Mouse (Mus musculus) erythroblast, embryonic 14.5 days (primary cell): ENCODE results near the gene Dnajb4. TPM values are rescaled to one million over a fixed set of nuclear protein-coding genes. Genes with fewer than 3 reads are reported as not detected.
"Not testable (repeated sequence)": the region's sequence is repeated elsewhere in the genome, so short reads cannot be mapped to it uniquely, and the experiment has no call there.

Experiments used
- H3K27me3 ChIP-seq: 2 replicates; pipeline ENCODE4 v1.6.1; 2012; ENCODE audit warnings: inconsistent platforms; ENCODE audit not compliant: control insufficient read depth
- H3K36me3 ChIP-seq: 2 replicates; pipeline ENCODE4 v1.6.1; 2012; ENCODE audit warnings: mild to moderate bottlenecking, inconsistent platforms; ENCODE audit not compliant: control insufficient read depth
- H3K4me1 ChIP-seq: 2 replicates; pipeline ENCODE4 v1.6.1; 2012; ENCODE audit warnings: inconsistent platforms; ENCODE audit not compliant: control insufficient read depth
- H3K4me3 ChIP-seq: replicated peaks from 2 replicates; pipeline ENCODE3; 2012; ENCODE audit warnings: moderate library complexity, mild to moderate bottlenecking, inconsistent platforms
- H3K9me3 ChIP-seq: 2 replicates; pipeline ENCODE4 v1.6.1; 2012; ENCODE audit warnings: low read length, inconsistent platforms, mixed read lengths; ENCODE audit not compliant: control insufficient read depth
- GATA1 ChIP-seq: IDR thresholded peaks from 2 replicates; pipeline ENCODE4 v1.6.1; 2012; ENCODE audit warnings: low read length, inconsistent platforms, mixed read lengths
- TAL1 ChIP-seq: IDR thresholded peaks from 3 replicates; pipeline ENCODE4 v1.6.1; 2012; ENCODE audit warnings: low read length, inconsistent platforms, mixed read lengths
- polyA plus RNA-seq: library from polyadenylated mRNA; stranded (reverse); fragments of >175 nt; gene quantifications from 2 replicates; pipeline ENCODE4 v1.2.3, GENCODE M21; 2012

Gene Dnajb4
- polyA plus RNA-seq, 1 experiment = 0.87 TPM

- peaks cover 57% of the 10 kb centered on the region for H3K36me3 ChIP-seq
- no peak overlapping the region for H3K4me3 ChIP-seq
- H3K27me3 ChIP-seq = no peaks in the 10 kb centered on the region
- H3K4me1 ChIP-seq = peaks cover 37% of the 10 kb centered on the region
- TF ChIP-seq GATA1 (no peak), TAL1 (no peak)
- H3K9me3 ChIP-seq = no peaks in the 10 kb centered on the region
Measured at GRCm38 (mm10) chr3:152201651-152202050, 8.5 kb downstream of the Dnajb4 start.

GRCm38 (mm10) chr3:152201181-152201580 is 8.9 kb downstream of the Dnajb4 start:
- TF ChIP-seq TAL1 (no peak), GATA1 (no peak)
- peaks cover 52% of the 10 kb centered on the region for H3K36me3 ChIP-seq
- H3K9me3 ChIP-seq = no peaks in the 10 kb centered on the region
- H3K4me3 ChIP-seq = no peak overlapping the region
- peaks cover 41% of the 10 kb centered on the region for H3K4me1 ChIP-seq
- H3K27me3 ChIP-seq = no peaks in the 10 kb centered on the region

- TF ChIP-seq TAL1 = no peak
- no peak for TF ChIP-seq GATA1
- Histone ChIP-seq H3K4me3 (peak overlapping the region; percentile 65), H3K9me3 (no peaks in the 10 kb centered on the region)
Measured at GRCm38 (mm10) chr3:152199125-152199524, 11.0 kb downstream of the Dnajb4 start.

GRCm38 (mm10) chr3:152197246-152197645 is 12.9 kb downstream of the Dnajb4 start:
- peak overlapping the region; percentile 65 for H3K4me3 ChIP-seq
- H3K36me3 ChIP-seq = peaks cover 29% of the 10 kb centered on the region

More at GRCm38 (mm10) chr3:152199125-152199524, 11.0 kb downstream of the Dnajb4 start:
- peaks cover 47% of the 10 kb centered on the region for H3K4me1 ChIP-seq
- H3K36me3 ChIP-seq = peaks cover 43% of the 10 kb centered on the region
- H3K27me3 ChIP-seq = no peaks in the 10 kb centered on the region

GRCm38 (mm10) chr3:152193635-152194097 is 16.4 kb downstream of the Dnajb4 start:
- no peaks in the 10 kb centered on the region for H3K27me3 ChIP-seq
- peaks cover 67% of the 10 kb centered on the region for H3K4me1 ChIP-seq
- H3K36me3 ChIP-seq = peaks cover 32% of the 10 kb centered on the region
- peak overlapping the region; percentile 77 for H3K4me3 ChIP-seq
- no peaks in the 10 kb centered on the region for H3K9me3 ChIP-seq
- TF ChIP-seq GATA1 = no peak
- TF ChIP-seq TAL1 = no peak

More at GRCm38 (mm10) chr3:152197246-152197645, 12.9 kb downstream of the Dnajb4 start:
- peaks cover 46% of the 10 kb centered on the region for H3K4me1 ChIP-seq
- not testable (repeated sequence) for H3K27me3 ChIP-seq, H3K9me3 ChIP-seq

GRCm38 (mm10) chr3:152193177-152193576 is 16.9 kb downstream of the Dnajb4 start:
- Histone ChIP-seq H3K9me3 (no peaks in the 10 kb centered on the region), H3K27me3 (no peaks in the 10 kb centered on the region), H3K4me1 (peaks cover 64% of the 10 kb centered on the region), H3K36me3 (peaks cover 37% of the 10 kb centered on the region), H3K4me3 (peak overlapping the region; percentile 77)
- TF ChIP-seq TAL1 (no peak), GATA1 (no peak)

GRCm38 (mm10) chr3:152192238-152192931 is 17.7 kb downstream of the Dnajb4 start:
- H3K27me3 ChIP-seq = no peaks in the 10 kb centered on the region
- TF ChIP-seq GATA1 (no peak), TAL1 (no peak)
- H3K9me3 ChIP-seq = no peaks in the 10 kb centered on the region
- peaks cover 58% of the 10 kb centered on the region for H3K4me1 ChIP-seq
- H3K4me3 ChIP-seq = peak overlapping the region; percentile 77
- H3K36me3 ChIP-seq = peaks cover 45% of the 10 kb centered on the region

GRCm38 (mm10) chr3:152191791-152192237 is 18.3 kb downstream of the Dnajb4 start:
- Histone ChIP-seq H3K4me3 (peak overlapping the region; percentile 77), H3K4me1 (peaks cover 53% of the 10 kb centered on the region), H3K27me3 (no peaks in the 10 kb centered on the region), H3K9me3 (no peaks in the 10 kb centered on the region), H3K36me3 (peaks cover 51% of the 10 kb centered on the region)
- no peak for TF ChIP-seq GATA1
- no peak for TF ChIP-seq TAL1

- H3K36me3 ChIP-seq = peaks cover 60% of the 10 kb centered on the region
- no peak for TF ChIP-seq GATA1
- TF ChIP-seq TAL1 = no peak
- H3K4me3 ChIP-seq = peak overlapping the region; percentile 77
- no peaks in the 10 kb centered on the region for H3K9me3 ChIP-seq
- peaks cover 49% of the 10 kb centered on the region for H3K4me1 ChIP-seq
- no peaks in the 10 kb centered on the region for H3K27me3 ChIP-seq
Measured at GRCm38 (mm10) chr3:152190679-152191477, 19.2 kb downstream of the Dnajb4 start.
